Mouse (Mus musculus) CH12.LX (cell line): ENCODE data around the gene Serpinb9.

Source experiments
- MEF2A ChIP-seq: IDR thresholded peaks from 2 replicates; pipeline ENCODE4 v1.6.1; 2014; ENCODE audit warnings: low read depth, mild to moderate bottlenecking, inconsistent platforms, low read length, improper control_type of control experiment, borderline replicate concordance
- SIN3A ChIP-seq: IDR thresholded peaks from 2 replicates; pipeline ENCODE4 v1.6.1; 2012; ENCODE audit warnings: low read length, improper control_type of control experiment, inconsistent platforms

DNA sequence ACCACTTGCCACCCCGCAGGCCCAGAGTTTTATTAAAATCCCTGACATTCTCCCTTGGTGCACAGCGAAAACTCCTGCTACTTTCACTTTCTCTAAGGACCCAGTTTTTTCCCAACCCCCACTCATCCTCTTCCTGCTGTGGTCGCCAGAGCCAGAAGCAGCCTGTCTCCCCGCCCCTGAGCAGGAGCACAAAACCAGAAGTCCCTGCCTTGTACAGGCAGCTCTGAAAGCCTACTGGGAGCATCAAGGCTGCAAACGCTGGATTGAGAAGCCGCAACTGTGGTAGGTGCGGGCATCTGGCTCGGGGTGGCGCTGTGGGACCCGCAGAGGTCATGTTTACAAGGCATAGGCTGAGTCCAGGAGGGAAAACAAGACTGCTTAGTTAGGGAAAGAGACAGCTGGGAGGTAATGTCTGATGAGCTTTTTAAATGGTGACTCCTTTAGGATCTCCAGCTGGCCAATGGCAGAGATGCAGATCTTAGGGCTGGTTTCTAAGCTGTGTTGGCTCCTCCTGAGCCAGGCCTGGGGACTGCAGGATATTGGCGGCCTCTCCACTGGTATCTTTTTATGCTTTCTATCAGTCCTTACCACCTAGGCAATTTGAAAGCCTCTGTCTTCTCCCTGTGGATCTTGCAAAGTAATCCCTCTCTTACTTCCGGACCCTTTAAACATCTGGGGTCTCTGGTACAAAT lies 1.5 kb downstream of the Serpinb9 start:
- peak; percentile 46; the same call in 1 of the 2 replicates for TF ChIP-seq SIN3A
- TF ChIP-seq MEF2A: 0 out of 2 replicates have a peak, but pooled peaks have one; percentile 45
